Mouse (Mus musculus): ENCODE results near the gene Cwh43.
"Not testable (repeated sequence)": the region's sequence is repeated elsewhere in the genome, so short reads cannot be mapped to it uniquely, and the experiment has no call there.

The Cwh43 gene

DNA sequence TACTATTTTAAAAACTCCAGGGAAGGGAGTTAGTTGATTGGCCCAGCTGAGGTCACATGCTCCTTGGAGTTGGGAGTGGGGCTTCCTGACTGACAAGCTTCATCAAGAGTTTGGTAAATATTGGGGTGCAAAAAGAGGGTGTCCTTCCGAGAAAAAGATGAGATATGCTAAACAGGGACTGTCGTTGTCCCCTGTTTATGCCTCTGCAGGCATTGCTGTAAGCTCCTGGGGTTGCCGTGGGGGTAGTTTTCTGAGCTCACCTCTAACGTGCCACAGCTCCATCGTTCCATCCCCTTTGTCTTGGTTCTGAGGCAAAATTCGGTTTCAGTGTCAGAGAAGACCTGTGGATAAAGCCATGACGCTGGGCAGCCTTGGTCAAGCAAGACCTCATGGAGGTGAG is 74.8 kb downstream of the Cwh43 start, which contains the start of gene Dcun1d4:
Gene Dcun1d4 (plus strand): TSS at position 301 of the 400 bp plus-strand sequence.
- no peak for DNase-seq (ENCODE audit: low read depth, low spot score)

DNA sequence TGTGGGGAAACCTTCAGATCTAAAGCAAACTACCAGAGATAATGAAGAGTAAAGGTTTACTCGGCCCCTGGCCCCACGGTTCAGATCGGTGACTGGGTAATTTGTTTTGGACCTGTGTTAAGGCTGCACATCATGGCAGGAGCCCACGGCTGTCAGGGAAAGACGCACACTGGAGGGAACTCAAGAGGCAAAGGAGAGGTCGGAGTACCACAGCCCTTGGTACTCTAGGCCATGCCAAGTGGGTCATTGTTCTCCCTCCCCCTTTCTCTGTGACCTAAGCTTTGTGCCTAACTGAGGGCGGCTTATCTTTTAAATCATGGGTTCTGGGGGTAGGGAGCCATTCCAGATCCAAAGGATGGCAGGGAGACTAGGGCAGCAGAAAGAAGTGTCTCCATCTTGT is 75.5 kb downstream of the Cwh43 start:
- DNase-seq (ENCODE audit: low read depth, low spot score), result no peak

DNA sequence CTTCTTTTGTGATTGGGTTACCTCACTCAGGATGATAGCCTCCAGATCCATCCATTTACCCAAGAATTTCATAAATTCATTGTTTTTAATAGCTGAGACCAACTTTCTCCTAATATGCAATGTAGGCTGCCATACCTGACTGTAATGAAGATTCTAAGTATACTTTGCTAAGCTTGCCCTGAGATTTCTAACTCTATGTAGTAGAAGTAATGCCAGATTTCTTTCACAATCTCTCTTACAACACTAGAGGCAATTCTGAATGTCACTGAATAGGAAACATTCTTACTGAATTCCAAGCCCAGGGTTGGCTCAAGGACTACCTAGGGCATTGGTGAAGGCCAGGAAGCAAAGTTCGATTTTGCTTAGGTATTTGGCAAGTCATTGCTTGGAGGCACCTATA is 76.5 kb downstream of the Cwh43 start:
- not testable (repeated sequence) for DNase-seq (ENCODE audit: low read depth, low spot score)

DNA sequence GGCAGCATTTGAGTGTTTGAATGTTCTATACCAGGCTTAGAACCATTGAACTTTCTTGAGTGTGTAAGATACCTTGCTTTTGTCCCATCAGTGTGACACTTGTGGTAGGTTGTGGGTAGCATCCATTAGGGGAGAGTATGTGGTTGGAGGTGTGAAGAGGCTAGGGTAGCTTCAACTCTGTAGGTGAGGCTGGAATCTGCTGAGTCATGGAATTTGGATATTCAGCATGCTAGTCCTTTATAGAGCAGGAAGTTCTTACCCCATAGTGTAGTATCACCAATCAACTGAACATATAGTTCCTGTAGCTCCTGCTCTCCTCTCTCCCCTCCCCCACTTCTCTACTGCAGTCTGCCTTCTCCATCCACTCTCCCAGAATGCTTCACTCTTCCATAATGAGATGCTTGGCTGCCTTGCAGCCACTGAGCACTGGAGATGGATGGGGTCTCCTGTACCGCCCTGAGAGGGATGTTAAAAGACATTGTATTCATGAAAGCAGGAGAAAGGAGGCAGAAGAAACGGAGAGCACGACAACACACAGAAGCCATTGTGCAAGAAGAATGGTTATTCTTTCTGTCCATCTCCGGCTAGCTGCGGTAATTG is 78.2 kb downstream of the Cwh43 start:
- peak; percentile 25 for DNase-seq (ENCODE audit: low read depth, low spot score)

DNA sequence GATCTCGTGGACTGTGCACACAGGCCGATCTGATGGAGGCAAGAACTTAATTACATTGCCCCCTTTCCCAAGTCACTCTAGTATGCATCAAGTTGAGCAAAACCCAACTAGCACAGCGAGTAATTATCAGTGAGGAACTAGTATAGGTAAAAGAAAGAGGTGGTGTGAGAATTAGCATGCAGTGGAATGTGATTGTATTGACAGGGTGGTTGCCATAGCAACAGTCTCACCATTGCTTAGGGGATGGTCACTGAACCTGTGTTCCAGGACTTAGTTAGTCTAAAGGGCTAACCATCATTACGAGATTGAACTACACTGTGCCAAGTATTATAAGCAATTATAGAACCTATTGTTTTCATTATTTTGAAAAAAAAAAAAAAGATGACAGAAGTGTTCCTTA is 80.6 kb downstream of the Cwh43 start:
- DNase-seq (ENCODE audit: low read depth, low spot score), result no peak

DNA sequence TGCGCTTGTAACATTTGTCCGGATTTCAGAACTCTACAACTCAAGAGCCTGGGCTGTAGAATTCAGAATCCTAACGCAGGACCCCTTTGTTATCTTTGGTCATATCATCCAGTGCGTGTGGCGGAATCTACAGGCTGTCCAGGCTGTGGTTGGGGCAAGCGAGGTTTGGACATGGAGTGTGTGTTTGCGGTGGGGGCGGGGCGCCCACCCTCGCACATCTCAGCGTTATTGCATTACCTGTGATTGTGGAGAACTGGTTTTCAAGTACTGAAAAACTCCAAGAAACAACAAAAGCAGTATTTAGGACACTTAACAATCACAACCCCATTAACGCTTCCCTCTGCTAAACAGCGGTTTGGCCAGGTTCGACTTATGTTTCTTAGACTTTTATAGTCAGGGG is 84.0 kb downstream of the Cwh43 start:
- peak; percentile 27 for DNase-seq (ENCODE audit: low read depth, low spot score)

DNA sequence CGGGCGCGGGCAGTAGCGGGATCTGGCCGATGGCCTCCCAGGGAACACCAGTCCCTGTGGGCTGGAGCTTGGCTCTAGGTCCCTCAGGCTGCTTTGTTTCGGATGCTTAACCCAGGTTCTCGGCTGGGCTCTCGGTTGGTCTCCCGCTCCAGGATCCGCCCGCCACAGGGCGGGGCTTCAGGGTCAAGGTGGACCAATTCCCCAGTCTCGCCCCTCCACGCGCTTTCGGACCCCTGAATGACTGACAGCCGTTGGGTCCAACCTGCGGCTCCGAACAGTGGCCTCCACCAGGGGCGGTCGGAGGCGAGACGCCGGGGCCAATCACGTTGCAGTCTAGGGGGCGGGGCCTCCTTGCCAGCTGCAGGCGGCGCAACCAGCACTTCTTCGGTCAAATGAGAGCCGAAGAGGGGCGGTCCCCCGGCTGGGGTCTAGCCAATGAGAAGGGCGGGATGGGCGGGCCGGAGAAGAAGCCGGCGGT is 84.8 kb downstream of the Cwh43 start:
- peak; percentile 99 for DNase-seq (ENCODE audit: low read depth, low spot score)

DNA sequence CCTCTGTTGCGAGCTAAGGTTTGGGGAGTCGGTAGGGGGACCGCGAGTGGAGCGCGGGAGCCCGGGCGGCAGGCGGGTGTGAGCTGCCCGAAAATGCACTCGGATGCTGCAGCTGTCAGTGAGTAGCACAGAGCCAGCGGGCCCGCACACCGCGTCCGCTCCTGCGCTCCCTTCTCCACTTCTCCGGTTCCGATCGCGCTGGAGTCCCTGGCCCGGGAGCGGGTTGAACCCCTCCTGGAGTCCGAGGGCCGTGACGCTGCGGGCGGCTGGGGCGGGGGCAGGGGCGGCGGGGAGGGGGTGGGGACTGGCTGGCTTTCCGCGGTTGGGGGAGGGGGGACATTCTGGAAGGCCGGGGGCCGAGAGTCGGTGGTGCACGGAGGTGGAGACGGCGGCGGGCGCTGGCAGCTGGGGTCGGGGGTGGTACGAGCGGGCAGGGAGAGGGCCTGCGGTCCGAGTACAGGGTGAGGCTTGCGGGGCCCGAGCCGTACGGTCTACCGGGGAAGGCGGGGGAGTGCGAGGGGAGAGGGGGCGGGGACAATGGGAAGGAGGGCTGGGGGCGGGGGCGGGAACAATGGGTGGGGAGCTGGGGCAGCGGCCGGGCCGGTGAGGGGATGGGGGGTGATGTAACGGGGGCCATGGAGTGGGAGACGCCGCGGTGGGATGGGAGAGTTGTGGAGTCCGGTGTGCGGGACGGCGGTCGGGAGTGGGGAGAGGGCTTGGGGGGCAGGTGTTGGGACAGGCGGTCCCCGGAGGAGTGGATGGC is 85.4 kb downstream of the Cwh43 start:
- DNase-seq (ENCODE audit: low read depth, low spot score), result peak; percentile 37

DNA sequence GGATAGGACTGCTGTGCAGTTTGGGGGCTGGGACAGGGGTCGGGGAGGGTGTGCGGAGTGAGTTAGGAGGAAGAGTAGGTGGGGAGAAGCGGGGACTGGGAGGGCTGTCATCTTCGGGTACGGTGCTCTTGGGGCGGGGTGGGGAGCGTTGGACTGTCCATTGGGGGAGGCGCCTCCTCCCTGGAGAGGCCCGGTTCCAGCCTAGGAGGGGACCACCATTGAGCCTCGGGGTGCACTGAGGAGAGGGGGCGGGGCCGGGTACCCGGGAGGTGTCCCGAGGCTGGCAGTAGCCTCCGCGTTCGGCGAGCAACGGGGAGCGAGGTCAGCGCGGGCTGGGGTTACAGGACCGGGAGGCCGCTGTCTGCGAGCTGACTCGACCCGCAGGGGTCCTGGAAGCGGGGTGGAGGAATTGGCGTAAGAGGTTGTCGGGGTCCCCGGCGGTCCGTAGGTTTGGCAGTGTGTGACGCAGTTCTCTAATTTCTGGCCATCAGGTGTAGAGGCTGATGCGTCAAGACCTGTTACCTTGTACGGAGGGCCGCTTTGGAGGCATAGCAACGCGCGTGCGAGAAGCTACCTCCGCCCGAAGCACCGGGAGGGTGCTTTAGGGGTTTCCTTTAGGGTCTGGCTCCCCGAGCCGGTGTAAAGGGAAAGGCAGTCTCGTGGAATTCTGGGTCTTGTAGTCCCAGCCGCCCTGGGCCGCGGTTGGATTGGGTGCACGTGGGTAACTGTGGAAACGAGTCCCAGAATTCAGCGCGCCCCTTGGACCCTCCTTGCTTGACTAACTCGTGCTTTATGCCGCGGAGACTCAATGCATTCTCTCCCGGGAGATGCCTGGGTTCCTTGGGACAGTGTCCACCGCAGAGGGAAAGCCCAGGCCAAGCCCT is 86.2 kb downstream of the Cwh43 start:
- peak; percentile 91 for DNase-seq (ENCODE audit: low read depth, low spot score)

DNA sequence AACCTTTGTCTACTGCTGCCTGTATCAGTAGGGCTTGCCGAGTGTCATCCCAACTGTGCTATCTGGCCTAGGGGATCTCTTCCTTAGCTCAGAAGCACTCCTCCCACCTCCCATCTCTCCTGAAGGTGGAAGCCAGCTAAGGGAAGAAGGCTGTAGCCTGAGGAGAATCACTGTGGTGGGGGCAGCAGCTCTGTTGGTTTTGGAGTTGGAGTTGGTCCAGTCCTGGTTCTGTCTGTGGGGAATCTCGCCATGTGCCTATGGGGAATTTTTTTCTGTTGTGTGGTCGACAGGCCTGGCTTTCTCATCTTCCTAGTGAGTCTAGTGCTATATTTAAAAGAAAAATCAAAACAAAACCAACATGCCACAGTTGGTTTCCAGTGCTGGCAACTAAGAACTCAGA is 91.5 kb downstream of the Cwh43 start:
- DNase-seq (ENCODE audit: low read depth, low spot score), result no peak

DNA sequence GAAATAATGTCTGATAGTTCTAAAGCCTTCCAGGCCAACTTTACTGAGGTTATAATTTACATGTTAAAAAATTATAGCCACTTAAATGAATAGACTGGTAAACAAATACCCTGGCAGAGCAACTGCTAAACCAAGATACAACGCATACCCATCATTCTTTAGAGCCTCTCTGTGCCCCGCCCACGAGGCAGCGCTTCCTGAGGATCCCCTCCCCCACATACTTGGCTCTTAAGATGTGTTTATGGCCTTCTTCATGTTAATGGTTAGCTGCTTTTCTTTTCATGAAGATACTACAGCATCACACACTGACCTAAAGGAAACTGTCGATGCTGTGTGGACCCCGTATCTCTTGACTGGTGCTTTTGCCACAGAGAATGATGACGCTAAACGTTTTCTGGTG is 92.7 kb downstream of the Cwh43 start:
- no peak for DNase-seq (ENCODE audit: low read depth, low spot score)

DNA sequence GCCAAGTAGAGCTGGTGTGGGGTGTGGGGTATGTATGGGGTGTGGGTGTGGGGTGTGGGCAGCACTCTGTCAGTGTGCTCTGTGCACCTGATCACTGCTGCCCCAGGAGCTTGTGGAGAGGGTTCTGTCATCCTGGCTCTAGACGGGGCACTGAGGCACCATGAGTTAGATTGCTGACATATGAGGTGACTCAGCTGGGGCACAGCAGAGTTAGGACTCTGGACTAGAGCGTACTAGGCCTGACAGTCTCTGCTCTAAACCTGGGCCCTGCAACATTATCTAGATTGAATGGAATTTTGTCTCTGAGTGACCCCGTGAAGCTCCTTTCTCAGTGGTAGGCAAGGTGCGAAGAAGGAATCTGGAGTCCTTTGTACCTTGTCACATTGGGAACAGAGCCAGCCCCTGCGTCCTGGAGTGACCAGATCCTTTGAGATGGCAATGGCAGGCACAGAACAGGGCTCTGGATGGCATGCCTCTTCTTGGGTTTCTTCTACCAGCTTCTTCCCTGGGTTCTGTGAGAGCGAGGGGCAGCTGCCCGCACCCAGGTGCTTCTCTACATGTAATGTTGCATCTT is 95.1 kb downstream of the Cwh43 start:
- no peak for DNase-seq (ENCODE audit: low read depth, low spot score)

DNA sequence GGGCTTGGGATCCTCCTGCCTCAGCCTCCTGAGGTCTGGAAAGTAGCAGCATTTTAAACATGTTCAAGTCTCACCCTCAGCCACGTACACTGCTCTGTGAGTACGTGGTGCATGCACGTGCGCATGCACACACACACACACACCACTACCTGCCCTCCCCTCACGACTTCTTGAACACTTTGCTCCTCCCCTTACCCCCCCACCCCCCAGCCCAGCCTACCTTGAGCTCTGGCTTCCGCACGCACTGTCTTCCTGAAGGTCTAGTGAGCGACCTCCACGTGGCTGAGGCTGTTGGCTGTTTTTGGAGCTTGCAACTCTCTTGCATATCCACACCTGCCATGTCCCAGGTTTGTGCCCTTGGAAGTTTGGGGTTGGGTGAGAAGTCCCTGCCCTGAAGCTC is 96.5 kb downstream of the Cwh43 start:
- DNase-seq (ENCODE audit: low read depth, low spot score), result no peak

All from mesoderm, embryonic 11.5 days (tissue).